Mouse (Mus musculus) kidney, adult 2 months (tissue): ENCODE data around the gene Galnt10.

Experiments
- CTCF ChIP-seq: fragments of 200-500 bp; conservative IDR thresholded peaks from 2 replicates; pipeline ENCODE4 v1.5.1; 2011; ENCODE audit warnings: low read depth, mild to moderate bottlenecking, control low read depth, low read length, moderate library complexity, mixed read lengths; ENCODE audit not compliant: insufficient read depth, insufficient read length
- POLR2A ChIP-seq: fragments of 200-500 bp; IDR thresholded peaks from one replicate; pipeline ENCODE4 v1.6.1; 2011; ENCODE audit warnings: low read depth, low read length, control low read depth

- TF ChIP-seq CTCF (no peak), POLR2A (no peak)
Observed at GRCm38 (mm10) chr11:57689811-57690210, 44.6 kb downstream of the Galnt10 start.
